Mouse (Mus musculus) kidney, adult 18-20 months (tissue): Measurements from ENCODE around the gene Mettl1.
A peak's percentile ranks its signal among the peaks of the same experiment; 100 is the strongest.
"Not testable (repeated sequence)": the region's sequence is repeated elsewhere in the genome, so short reads cannot be mapped to it uniquely, and the experiment has no call there.

Source experiments
- DNase-seq: peaks from one replicate; pipeline ENCODE4 v3.0.0; 2021

Mettl1 gene

DNA sequence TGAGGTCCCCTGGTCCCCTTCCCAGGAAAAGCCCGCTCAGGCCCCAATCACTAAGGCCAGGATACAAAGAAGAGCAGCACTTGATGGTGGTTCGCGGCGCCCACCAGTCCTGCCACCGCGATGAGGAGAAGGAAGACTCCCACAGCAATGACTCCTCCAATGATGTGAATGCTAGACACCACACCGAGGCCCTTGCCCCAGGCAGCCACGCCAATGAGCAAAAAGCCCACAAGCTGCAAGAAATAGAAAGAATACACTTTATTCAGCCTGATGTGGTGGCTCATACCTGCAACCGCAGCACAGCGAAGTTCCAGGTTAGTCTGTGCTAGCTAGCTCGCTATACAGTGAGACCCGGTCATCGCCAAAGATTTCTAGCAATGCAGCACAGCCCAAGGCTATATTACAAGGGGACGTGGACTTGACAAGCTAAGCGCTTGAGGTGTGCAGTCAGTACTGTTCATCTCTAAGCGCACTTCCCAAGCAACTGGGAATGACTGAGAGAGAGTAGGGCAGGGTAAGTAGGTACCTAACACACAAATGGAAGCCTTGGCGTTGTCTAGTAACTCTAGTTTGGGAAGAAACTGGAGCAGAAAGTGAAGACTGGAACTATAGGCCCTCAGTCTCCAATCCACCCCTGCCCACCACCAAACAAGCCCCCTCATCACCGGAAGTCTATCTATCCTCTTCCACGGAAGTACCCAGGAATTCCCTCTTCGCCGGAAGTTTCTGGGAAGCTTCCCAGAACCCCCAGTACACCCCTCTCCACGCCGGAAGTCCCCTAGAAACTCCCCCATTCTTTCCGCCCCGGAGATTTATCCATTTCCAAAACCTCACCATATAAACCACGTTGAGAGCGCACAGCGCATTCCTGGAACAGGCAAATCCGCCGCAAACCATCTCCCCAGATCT lies 28.3 kb downstream of the Mettl1 start:
- no peak for DNase-seq

DNA sequence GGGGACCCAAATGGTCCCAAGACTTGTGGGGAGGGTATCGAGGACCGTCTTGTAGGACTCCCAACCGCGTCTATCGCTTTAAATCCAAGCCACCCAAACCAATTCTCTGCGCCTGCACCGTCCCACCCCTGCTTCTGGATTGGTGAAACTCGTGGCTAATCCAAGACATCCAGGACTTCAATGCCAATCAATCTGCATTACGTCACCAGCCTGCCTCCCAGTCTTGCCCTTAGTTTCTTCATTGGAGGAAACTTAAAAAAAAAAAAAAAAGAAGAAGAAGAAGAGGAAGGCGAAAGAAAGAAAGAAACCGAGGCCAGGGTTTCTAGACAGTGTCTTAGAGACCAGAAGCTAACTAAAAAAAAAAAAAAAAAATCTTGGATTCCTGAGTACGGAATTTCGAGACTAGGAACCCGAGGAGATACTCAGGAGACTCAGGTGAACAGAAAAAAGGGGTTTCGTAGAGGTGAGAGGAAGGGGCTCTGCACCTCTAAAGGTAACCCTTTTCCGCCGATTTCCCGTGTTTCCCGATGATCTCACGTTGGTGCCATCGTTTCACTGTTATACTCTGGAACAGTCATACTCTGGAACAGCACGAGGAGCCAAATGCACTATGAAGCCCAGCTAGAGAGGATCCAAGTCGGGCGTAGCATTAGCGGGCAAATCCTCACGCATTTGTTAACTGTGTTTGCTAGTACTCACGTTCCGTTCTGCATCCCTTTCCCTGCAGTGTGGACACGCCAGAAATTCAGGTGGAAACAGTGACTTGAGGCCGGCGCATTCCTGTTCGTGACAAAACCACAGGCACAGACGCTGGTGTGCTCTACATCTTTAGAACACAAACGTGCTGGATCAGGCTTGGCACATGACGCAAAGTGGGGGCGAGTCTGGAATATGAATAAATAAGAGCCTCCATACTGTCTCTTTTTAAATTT lies 29.2 kb downstream of the Mettl1 start, which contains the start of gene Tspan31:
TSS of gene Tspan31 (minus strand) at position 75 of the 932 bp plus-strand sequence.
- DNase-seq = peak; percentile 89

DNA sequence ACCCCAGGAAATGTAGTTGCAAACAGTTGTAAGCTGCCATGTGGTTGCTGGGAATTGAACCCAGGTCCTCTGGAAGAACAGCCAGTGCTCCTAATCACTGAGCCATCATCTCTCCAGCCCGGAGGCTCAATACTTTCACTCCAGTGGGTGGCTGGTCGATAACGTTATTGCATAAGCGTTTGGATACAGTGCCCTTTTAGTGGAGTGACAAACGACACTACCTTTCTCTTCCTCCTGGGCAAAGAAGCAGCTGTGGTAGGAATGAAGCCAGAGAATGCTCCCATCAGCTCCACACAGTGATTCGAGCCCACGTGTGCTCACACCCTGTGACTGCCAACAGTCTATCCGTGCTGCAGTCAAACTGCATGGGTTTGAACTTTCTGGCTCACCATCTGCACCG lies 30.0 kb downstream of the Mettl1 start:
- DNase-seq = no peak

DNA sequence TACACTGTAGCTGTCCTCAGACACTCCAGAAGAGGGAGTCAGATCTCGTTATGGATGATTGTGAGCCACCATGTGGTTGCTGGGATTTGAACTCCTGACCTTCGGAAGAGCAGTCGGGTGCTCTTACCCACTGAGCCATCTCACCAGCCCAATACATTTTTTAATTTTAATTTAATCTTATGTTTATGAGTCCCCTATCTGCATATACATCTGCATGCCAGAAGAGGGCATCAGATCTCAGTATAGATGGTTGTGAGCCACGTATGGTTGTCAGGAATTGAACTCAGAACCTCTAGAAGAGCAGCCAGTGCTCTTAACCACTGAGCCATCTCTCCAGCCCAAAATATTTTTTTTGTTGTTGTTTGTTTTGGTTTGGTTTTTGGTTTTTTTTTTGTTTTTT lies 31.1 kb downstream of the Mettl1 start:
- DNase-seq = not testable (repeated sequence)

DNA sequence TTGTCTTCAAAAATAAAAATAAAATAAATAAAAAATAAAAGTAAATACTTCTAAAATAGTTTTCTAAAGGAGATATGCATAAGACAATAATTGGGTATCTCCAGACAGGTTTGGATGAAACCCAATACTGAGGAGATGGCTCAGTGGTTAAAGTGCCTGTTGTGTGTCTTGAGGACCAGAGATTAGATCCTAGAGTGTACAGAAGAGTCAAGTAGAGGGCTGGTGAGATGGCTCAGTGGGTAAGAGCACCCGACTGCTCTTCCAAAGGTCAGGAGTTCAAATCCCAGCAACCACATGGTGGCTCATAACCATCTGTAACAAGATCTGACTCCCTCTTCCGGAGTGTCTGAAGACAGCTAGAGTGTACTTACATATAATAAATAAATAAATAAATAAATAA lies 31.8 kb downstream of the Mettl1 start:
- not testable (repeated sequence) for DNase-seq

DNA sequence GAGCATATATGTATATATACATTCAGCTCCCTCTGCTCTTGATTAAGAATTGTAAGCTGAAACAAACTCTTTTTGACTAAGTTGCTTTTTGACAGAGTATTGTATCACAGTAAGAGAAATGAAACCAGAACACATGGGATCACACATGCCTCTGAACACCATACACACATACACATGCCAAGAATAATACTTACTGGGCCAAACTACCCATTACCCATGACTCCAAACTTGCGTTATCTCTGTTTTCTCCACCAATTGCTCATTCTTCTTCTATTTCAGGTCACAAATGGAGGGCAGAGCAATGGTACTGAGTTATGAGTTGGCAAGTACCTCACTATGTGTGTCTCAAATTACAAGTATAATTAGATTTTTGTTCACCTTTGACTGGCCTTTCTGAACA lies 32.8 kb downstream of the Mettl1 start:
- DNase-seq = no peak

GRCm38 (mm10) chr10:127075080-127075479 lies 33.9 kb downstream of the Mettl1 start, which contains the start of gene Agap2:
TSS of gene Agap2 (plus strand) at chr10:127075284.
- DNase-seq = no peak

DNA sequence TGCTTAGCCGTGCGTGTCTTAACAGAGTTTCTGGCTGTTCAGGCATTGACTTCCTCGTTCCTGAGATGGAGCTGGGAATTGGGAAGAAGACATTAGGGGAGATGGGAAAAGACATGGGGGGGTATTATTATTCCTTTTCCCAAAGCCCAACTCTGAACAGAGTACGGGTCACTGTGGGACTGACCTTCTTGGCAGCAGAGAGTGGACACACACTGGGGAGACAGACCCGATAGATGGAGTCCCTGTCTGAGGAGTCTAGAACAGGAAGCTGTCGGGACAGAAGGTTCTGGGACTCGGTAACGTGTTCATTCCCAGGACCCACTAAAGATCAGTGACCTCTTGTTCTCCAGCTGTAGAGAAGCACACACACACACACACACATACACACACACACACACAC lies 34.4 kb downstream of the Mettl1 start:
- no peak for DNase-seq

DNA sequence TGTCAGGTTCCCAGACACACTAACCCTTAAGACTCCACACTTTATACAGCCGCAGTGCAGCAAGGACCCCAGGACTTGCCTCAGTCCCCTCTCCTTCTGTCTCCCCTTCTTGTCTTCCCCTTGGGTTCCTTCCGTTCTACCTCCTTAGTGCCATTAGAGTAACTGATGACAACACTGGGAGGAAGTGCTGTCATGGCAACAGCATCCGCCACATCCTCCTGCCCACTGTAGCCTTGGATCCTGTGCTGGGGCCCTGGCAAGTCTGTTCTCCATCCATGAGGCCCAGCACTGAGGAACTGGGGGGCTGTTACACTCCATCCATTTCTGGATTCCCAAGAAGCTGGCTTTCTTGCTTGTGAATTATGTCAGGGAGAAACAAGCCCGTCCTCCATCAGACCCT lies 34.9 kb downstream of the Mettl1 start:
- DNase-seq = no peak

- DNase-seq = no peak
Measured at GRCm38 (mm10) chr10:127077515-127077914, 36.3 kb downstream of the Mettl1 start.

- DNase-seq = no peak
Measured at GRCm38 (mm10) chr10:127078001-127078676, 36.9 kb downstream of the Mettl1 start.

DNA sequence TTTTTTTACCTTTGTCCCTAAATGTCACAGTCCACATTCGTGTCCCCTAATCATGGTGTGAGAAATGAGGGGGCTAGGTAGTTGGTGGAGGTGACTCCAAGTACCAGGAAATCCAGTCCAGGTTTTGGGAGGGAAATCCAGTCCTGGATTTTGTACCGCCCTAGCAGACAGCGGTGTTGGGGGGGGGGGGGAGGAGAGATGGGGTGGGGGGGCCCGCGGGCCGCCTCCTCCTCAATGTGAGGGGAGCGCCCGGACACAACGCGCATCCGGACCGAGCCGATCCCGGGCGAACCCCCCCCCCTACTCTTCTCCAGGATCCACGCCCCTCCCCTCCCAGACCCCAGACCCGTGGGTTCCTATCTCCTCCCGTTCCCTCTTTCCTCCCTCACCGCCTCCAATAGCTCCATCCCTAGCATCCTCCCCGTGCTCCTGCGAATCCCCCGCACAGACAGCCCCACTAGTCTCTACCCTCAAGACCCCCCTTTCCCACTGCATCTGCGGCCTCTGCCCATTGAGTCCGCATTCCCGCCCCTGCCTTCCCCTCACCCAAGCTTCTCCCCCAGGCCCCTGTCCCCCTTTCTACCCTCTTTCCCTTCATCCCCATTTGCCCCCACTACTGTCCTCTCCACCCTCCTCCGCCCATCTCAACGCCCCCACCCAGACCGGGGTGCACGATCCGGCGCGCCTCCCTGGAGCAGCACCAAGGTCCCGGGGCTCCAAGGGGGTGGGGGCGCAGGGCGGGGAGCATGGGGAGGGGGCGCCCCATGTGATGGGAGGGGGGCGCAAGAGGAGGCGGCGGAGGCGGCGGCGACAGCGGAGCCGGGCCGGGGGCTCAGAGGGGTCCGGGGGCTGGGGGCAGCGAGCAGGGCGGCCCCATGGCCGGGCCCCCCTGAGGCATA lies 37.7 kb downstream of the Mettl1 start:
- no peak for DNase-seq

DNA sequence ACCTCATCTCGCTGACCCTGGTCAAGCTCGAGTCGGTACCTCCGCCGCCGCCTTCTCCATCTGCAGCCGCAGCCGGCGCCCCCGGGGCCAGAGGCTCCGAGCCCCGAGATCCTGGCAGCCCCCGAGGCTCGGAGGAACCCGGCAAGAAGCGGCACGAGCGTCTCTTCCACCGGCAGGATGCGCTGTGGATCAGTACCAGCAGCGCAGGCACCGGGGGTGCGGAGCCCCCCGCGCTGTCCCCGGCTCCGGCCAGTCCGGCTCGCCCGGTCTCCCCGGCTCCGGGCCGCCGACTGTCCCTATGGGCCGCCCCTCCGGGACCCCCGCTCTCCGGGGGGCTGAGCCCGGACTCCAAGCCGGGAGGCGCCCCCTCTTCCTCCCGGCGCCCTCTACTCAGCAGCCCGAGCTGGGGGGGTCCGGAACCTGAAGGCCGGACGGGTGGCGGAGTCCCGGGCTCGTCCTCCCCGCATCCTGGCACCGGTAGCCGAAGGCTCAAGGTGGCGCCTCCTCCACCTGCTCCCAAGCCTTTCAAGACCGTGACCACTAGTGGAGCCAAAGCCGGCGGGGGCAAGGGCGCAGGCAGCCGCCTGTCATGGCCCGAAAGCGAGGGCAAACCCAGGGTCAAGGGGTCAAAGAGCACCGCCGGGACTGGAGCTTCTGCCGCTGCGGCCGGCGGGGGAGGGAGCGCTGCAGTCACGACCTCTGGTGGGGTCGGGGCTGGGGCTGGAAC lies 38.6 kb downstream of the Mettl1 start:
- no peak for DNase-seq

- DNase-seq = no peak
Measured at GRCm38 (mm10) chr10:127080901-127081780, 39.9 kb downstream of the Mettl1 start.

GRCm38 (mm10) chr10:127081996-127082620 lies 40.9 kb downstream of the Mettl1 start:
- no peak for DNase-seq

DNA sequence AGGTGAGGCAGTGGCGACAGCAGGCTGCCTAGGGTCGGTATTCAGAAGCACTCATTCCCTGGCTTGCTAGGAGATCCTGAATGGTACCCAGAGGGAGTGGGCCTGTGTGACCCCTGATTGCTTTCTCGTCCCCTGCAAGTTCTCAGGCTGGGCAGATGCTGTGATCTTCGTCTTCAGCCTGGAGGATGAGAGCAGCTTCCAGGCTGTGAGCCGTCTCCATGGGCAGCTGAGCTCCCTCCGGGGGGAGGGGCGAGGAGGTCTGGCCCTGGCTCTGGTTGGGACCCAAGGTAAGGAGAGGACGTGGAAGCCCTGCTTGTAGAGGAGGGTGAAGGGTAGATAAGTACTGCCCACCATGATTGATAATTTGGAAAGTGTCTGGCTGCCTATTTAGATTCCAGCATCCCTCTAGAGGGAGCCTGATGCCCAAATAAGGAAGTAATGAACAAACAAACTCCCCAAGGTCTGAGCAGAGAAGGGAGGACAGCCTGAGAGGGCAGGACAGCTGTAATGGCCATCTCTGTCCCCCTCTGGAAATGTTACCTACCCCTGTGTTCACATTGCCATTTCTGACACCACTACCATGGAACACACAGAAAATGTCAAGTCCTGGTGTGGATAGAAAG lies 42.2 kb downstream of the Mettl1 start:
- no peak for DNase-seq

DNA sequence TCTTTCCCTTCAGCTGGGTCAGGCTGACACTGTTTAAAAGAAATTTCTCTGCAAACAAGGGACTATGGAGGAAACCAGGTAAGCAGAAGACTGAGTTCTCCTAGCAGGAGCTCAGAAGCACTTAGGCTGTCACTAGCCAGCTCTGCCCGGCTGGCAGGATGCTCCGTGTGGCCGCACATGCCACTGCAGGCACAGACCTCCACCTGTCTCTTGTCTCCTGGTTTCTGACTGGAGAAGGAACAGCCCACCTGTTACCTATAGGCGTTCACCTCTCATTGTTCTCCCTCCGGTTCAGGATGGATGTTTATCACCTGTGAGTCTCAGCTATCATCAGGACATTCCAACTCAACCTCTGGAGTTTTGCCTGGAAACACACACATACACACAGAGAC lies 42.7 kb downstream of the Mettl1 start:
- no peak for DNase-seq

- DNase-seq = no peak
Measured at GRCm38 (mm10) chr10:127085052-127085451, 43.8 kb downstream of the Mettl1 start.

- no peak for DNase-seq
Measured at GRCm38 (mm10) chr10:127085633-127086032, 44.4 kb downstream of the Mettl1 start.
